In genomic region chr14:60736591-60737192, GRCm38 (mm10) we compare ENCODE assay signal across 8 mouse cellular contexts. TPM values are rescaled to one million over a fixed set of nuclear protein-coding genes. Genes with fewer than 3 reads are reported as not detected.
DNase-seq lines count a peak whose midpoint lies in the region; ATAC-seq and TF ChIP-seq lines count a peak whose summit lies in the region.

No protein-coding gene starts in this region.

- no peak for TF ChIP-seq POLR2A in cerebellum, adult 2 months (IDR thresholded peaks at IDR 0.05; ENCODE audit: borderline replicate concordance, insufficient read depth, low read length)

- no peaks in the 10 kb centered on the region for H3K9me3 ChIP-seq in heart, embryonic 12.5 days (replicated peaks)

- no peaks in the 10 kb centered on the region for H3K36me3 ChIP-seq in heart, embryonic 12.5 days
- no peaks in the 10 kb centered on the region; the same call in 1 of the 2 replicates for H3K36me3 ChIP-seq in splenic B cell, adult 2 months (ENCODE audit: control insufficient read depth, insufficient read depth, low read length, poor library complexity, severe bottlenecking)

- DNase-seq in layer of hippocampus, adult 2 months (ENCODE audit: low spot score in 2 of 2), result no peak
- DNase-seq in layer of hippocampus, postnatal 14 days (ENCODE audit: low spot score in 2 of 2), result no peak
- peak; percentile 17 for DNase-seq in c-Kit-positive CD71-positive TER-119-negative erythroid progenitor cells, embryonic 14.5 days (ENCODE audit: low read depth)
- DNase-seq in kidney, postnatal 10 days, result peak; percentile 57
- peak; percentile 85 for DNase-seq in splenic B cell, adult 2 months (ENCODE audit: low read depth, low spot score)
- DNase-seq in cerebellum, adult 2 months, result no peak

- WGBS in heart, embryonic 12.5 days, result 5% methylated on average over 4 of the region's 4 CpGs
- WGBS in cerebellum, adult 2 months, result 63% methylated on average over 4 of the region's 4 CpGs

- peak overlapping the region; percentile 73 for H3K4me2 ChIP-seq in heart, embryonic 12.5 days

- no peak for TF ChIP-seq CTCF in layer of hippocampus, adult 2 months (conservative IDR thresholded peaks at IDR 0.05)
- TF ChIP-seq CTCF in cerebellum, adult 2 months (IDR thresholded peaks at IDR 0.05; ENCODE audit: borderline replicate concordance, insufficient read depth, low read depth, low read length), result no peak

- ATAC-seq in heart, embryonic 12.5 days (ENCODE audit: insufficient number of reproducible peaks, low FRiP score), result peak; percentile 13; the same call in 1 of the 2 replicates
- ATAC-seq in megakaryocyte, adult 5-6 weeks (ENCODE audit: poor library complexity, severe bottlenecking), result peak; percentile 63

- H3K27ac ChIP-seq in layer of hippocampus, adult 2 months, result peak overlapping the region; percentile 43
- peak overlapping the region; percentile 95 for H3K27ac ChIP-seq in heart, embryonic 12.5 days (ENCODE audit: poor library complexity, severe bottlenecking)
- no peak overlapping the region for H3K27ac ChIP-seq in cerebellum, adult 2 months (ENCODE audit: insufficient read depth, low read length)

- H3K4me3 ChIP-seq in layer of hippocampus, adult 2 months, result no peak overlapping the region; the same call in 1 of the 2 replicates
- peak overlapping the region; percentile 18 for H3K4me3 ChIP-seq in heart, embryonic 12.5 days
- no peak overlapping the region for H3K4me3 ChIP-seq in cerebellum, adult 2 months (replicated peaks; ENCODE audit: insufficient read depth, low read depth, low read length)

- peaks cover 91% of the 10 kb centered on the region for H3K4me1 ChIP-seq in heart, embryonic 12.5 days (replicated peaks)
- H3K4me1 ChIP-seq in cerebellum, adult 2 months (ENCODE audit: control insufficient read depth, insufficient read depth, low read length), result peaks cover 32% of the 10 kb centered on the region

- no peaks in the 10 kb centered on the region for H3K27me3 ChIP-seq in heart, embryonic 12.5 days (replicated peaks)
- H3K27me3 ChIP-seq in splenic B cell, adult 2 months (ENCODE audit: control insufficient read depth, insufficient read depth, low read length, poor library complexity, severe bottlenecking), result no peaks in the 10 kb centered on the region
- H3K27me3 ChIP-seq in cerebellum, adult 2 months (ENCODE audit: control insufficient read depth, insufficient read depth, low read length), result no peaks in the 10 kb centered on the region

- H3K9ac ChIP-seq in heart, embryonic 12.5 days, result peak overlapping the region; percentile 72

RNA-seq across cellular contexts. Expression of gene C1qtnf9, which starts 31.2 kb away (rescaled TPM):
- total RNA-seq in layer of hippocampus, adult 2 months (2021), result under 1 TPM; 0.29 to 0.44 TPM
- under 1 TPM in 1 of 2 experiments, not detected in 1; 0.23 TPM for total RNA-seq in layer of hippocampus, postnatal 14 days (2021)
- 0.20 TPM in 1 of 2 replicates, not detected in the other for polyA plus RNA-seq in heart, embryonic 12.5 days (2016; fragmentation: Nextera tagmentation; extraction: Ambion mirVana)
- not detected in 2 replicates for total RNA-seq in megakaryocyte, adult 5-6 weeks (2015)
- total RNA-seq in megakaryocyte, adult 5-6 weeks (2017), result not detected in 2 replicates
- 0.27 and 0.34 TPM in 2 replicates for polyA plus RNA-seq in cerebellum, adult 2 months (2012; rRNA removed)

RNA-seq across cellular contexts. Expression of gene Mipep, which starts 47.7 kb away (rescaled TPM):
- 10 to 100 TPM; 31.1 to 33.9 TPM for total RNA-seq in layer of hippocampus, adult 2 months (2021)
- total RNA-seq in layer of hippocampus, postnatal 14 days (2021), result 10 to 100 TPM; 29.2 to 29.5 TPM
- polyA plus RNA-seq in heart, embryonic 12.5 days (2016; fragmentation: Nextera tagmentation; extraction: Ambion mirVana), result 29.5 and 31.4 TPM in 2 replicates
- 6.1 and 7.5 TPM in 2 replicates for total RNA-seq in megakaryocyte, adult 5-6 weeks (2015)
- 11.4 and 12.0 TPM in 2 replicates for total RNA-seq in megakaryocyte, adult 5-6 weeks (2017)
- polyA plus RNA-seq in cerebellum, adult 2 months (2012; rRNA removed), result 17.9 and 19.4 TPM in 2 replicates

Comparison
In these comparisons a context has a peak if more than half of its experiments do, and no peak if none do; other contexts are left out.
1. DNase-seq: peak in c-Kit-positive CD71-positive TER-119-negative erythroid progenitor cells, embryonic 14.5 days (single experiment), kidney, postnatal 10 days (single experiment) and splenic B cell, adult 2 months (single experiment); none in layer of hippocampus, adult 2 months (0 of 2), layer of hippocampus, postnatal 14 days (0 of 2) and cerebellum, adult 2 months (0 of 2).